Mouse (Mus musculus) embryonic facial prominence, embryonic 11.5 days (tissue): ENCODE results near the gene D6Ertd527e. TPM values are rescaled to one million over a fixed set of nuclear protein-coding genes. Genes with fewer than 3 reads are reported as not detected.

Source experiments
- ATAC-seq: fragments of 200-750 bp; cut with Nextera tagmentation; replicated peaks from 2 replicates; pipeline ENCODE4 v1.8.0; 2017; ENCODE audit warnings: low read depth; ENCODE audit not compliant: insufficient number of reproducible peaks, low FRiP score, low TSS enrichment
- DNase-seq: peaks from one replicate; pipeline ENCODE4 v3.0.0-alpha.2; 2015; ENCODE audit warnings: low spot score
- H3K27ac ChIP-seq: fragments of 300-500 bp; sonication (generic); replicated peaks from 2 replicates; pipeline ENCODE4 v1.5.1; 2014; ENCODE audit warnings: mild to moderate bottlenecking, low read depth, low read length, control low read depth
- H3K27me3 ChIP-seq: fragments of 300-500 bp; sonication (generic); 2 replicates; pipeline ENCODE4 v1.6.1; 2014; ENCODE audit warnings: mild to moderate bottlenecking, low read length, moderate library complexity, mixed read lengths; ENCODE audit not compliant: control insufficient read depth, insufficient read depth
- H3K36me3 ChIP-seq: fragments of 300-500 bp; sonication (generic); replicated peaks from 2 replicates; pipeline ENCODE4 v1.6.1; 2014; ENCODE audit warnings: low read depth, mild to moderate bottlenecking, low read length, moderate library complexity, mixed read lengths; ENCODE audit not compliant: control insufficient read depth, insufficient read depth
- H3K4me1 ChIP-seq: fragments of 300-500 bp; sonication (generic); 2 replicates; pipeline ENCODE4 v1.6.1; 2014; ENCODE audit warnings: low read length, mixed read lengths; ENCODE audit not compliant: control insufficient read depth, insufficient read depth
- H3K4me2 ChIP-seq: fragments of 300-500 bp; sonication (generic); 2 replicates; pipeline ENCODE4 v1.6.1; 2014; ENCODE audit warnings: low read depth, mild to moderate bottlenecking, control low read depth, low read length, moderate library complexity
- H3K4me3 ChIP-seq: fragments of 300-500 bp; sonication (generic); 2 replicates; pipeline ENCODE4 v1.5.1; 2014; ENCODE audit warnings: low read depth, low read length, control low read depth
- H3K9ac ChIP-seq: fragments of 300-500 bp; sonication (generic); replicated peaks from 2 replicates; pipeline ENCODE4 v1.6.1; 2014; ENCODE audit warnings: mild to moderate bottlenecking, control low read depth, low read length
- H3K9me3 ChIP-seq: fragments of 300-500 bp; sonication (generic); replicated peaks from 2 replicates; pipeline ENCODE4 v1.6.1; 2016; ENCODE audit warnings: mild to moderate bottlenecking, low read length, inconsistent platforms, mixed read lengths; ENCODE audit not compliant: control insufficient read depth
- WGBS: fragments of 180-500 bp; shearing (Covaris S2); extraction: QIAGEN DNeasy Blood & Tissue Kit; methylation state at CpG from one replicate; pipeline ENCODE4 v1.1.7; 2014; 5-methylcytosine and 5-hydroxymethylcytosine counted together
- polyA plus RNA-seq: library from polyadenylated mRNA; unstranded; fragments of >200 nt; fragmentation: Nextera tagmentation; extraction: Ambion mirVana; gene quantifications from 2 replicates; pipeline ENCODE4 v1.2.1, GENCODE M21; 2014

The D6Ertd527e gene
- 0.32 and 0.33 TPM in 2 replicates for polyA plus RNA-seq

DNA sequence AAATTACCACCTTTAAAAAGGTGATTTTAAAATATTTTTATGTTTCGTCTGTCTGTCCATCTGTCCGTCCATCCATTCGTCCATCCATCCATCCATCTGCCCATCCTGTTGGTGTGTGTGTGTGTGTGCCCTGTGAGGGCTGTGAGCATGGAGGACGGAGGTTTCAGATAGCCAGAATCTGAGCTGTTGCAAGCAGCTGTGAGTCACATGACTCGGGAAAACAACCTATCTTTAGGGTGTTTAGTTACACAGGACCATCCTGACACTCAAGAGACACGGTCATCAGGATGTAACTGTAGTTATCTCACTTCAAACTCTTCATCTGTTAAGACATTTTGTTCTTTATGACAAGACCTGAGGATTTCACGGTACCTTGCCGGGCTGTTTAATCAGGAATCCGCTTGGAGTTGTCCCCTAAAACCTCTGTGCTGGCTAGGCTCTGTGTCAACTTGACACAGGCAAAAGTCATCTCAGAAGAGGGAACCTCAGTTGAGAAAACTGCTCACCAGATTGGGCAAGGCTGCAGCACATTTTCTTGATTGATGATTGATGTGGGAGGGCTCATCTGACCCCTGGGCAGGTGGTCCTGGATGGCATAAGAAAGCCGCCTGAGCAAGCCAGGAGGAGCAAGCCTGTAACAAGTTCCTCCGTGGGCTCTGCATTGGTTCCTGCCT is at the start of gene D6Ertd527e:
TSS of gene D6Ertd527e (plus strand) at position 624 of the 674 bp plus-strand sequence.
- Histone ChIP-seq H3K9ac (no peak within 1 kb of the TSS), H3K27ac (no peak within 1 kb of the TSS), H3K4me3 (no peak within 1 kb of the TSS), H3K9me3 (no peaks in the 10 kb centered on the region), H3K4me2 (no peak within 1 kb of the TSS), H3K4me1 (no peaks in the 10 kb centered on the region; the same call in 1 of the 2 replicates), H3K36me3 (no peaks in the 10 kb centered on the region), H3K27me3 (no peaks in the 10 kb centered on the region)
- ATAC-seq (no peak), DNase-seq (no peak)
- WGBS, result 75% methylated on average over 11 of the region's 11 CpGs

DNA sequence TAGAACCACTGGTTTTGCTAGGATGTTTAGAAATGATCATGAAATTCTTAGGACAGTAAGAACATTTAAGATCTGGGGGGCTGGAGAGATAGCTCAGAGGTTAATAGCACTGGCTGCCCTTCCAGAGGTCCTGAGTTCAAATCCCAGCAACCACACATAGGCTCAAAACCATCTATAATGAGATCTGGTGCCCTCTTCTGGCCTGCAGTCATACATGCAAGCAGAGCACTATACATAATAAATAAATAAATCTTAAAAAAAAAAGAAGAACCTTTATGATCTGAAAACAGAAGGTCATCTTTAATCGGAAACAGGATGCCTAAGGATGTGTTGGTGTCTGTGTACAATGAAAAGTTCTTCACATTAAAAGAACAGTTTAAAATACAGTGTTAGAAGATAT is 44.8 kb upstream of the D6Ertd527e start:
- H3K36me3 ChIP-seq, result no peaks in the 10 kb centered on the region; the same call in none of the 2 replicates
- H3K4me2 ChIP-seq, result no peak overlapping the region
- H3K27ac ChIP-seq, result no peak overlapping the region
- H3K4me1 ChIP-seq, result no peaks in the 10 kb centered on the region
- DNase-seq (no peak), ATAC-seq (no peak)
- H3K4me3 ChIP-seq, result no peak overlapping the region
- 89% methylated on average over 1 of the region's 1 CpGs for WGBS
- H3K27me3 ChIP-seq, result no peaks in the 10 kb centered on the region
- H3K9ac ChIP-seq, result no peak overlapping the region
- H3K9me3 ChIP-seq, result no peaks in the 10 kb centered on the region

DNA sequence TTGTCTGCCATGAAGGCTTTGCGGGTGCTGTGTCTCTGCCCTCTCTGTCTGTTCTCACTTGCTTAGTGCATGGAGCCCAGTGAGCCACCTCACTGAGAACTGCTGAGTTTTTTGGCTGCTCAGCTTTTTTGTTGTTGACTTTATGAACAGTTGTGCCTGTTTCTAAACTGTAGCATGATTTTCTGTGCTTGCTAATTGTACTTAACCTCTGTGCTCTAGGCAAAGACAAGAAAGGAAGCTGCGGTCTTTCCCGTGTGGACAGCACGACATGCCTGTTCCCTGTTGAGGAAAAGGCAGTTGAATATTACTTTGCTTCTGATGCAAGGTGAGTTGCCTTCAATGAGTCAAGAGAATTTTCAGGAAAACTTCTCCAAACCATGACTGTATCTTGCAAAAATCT is 41.0 kb upstream of the D6Ertd527e start:
- WGBS, result 90% methylated on average over 4 of the region's 4 CpGs
- Histone ChIP-seq H3K9me3 (no peaks in the 10 kb centered on the region), H3K27ac (no peak overlapping the region), H3K4me2 (no peak overlapping the region), H3K4me3 (no peak overlapping the region), H3K36me3 (peaks cover 4% of the 10 kb centered on the region), H3K4me1 (no peaks in the 10 kb centered on the region), H3K9ac (no peak overlapping the region), H3K27me3 (no peaks in the 10 kb centered on the region)
- DNase-seq (no peak), ATAC-seq (no peak)

DNA sequence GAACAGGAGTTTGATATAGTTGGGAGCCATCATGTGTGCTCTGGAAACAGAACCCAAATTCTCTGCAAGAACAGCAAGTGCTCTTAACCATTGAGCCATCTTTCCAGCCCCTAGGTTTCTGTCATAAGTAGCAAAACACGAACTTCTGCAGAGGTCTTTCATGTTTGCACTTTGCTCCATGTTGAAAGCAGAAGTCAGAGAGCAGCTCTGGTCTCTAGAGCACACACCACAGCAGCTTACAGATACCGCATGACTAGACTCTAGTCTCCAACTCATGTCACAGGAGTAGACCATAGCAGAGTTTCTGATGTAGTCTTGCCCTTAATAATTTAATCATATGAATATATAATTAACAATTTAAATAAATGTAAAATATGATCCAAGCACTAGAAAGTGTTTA is 36.3 kb upstream of the D6Ertd527e start:
- Histone ChIP-seq H3K9ac (no peak overlapping the region), H3K27me3 (no peaks in the 10 kb centered on the region), H3K36me3 (peaks cover 4% of the 10 kb centered on the region), H3K4me1 (no peaks in the 10 kb centered on the region), H3K4me3 (no peak overlapping the region), H3K4me2 (no peak overlapping the region), H3K9me3 (no peaks in the 10 kb centered on the region), H3K27ac (no peak overlapping the region)
- WGBS, result 89% methylated on average over 2 of the region's 2 CpGs
- no peak for ATAC-seq
- no peak for DNase-seq

DNA sequence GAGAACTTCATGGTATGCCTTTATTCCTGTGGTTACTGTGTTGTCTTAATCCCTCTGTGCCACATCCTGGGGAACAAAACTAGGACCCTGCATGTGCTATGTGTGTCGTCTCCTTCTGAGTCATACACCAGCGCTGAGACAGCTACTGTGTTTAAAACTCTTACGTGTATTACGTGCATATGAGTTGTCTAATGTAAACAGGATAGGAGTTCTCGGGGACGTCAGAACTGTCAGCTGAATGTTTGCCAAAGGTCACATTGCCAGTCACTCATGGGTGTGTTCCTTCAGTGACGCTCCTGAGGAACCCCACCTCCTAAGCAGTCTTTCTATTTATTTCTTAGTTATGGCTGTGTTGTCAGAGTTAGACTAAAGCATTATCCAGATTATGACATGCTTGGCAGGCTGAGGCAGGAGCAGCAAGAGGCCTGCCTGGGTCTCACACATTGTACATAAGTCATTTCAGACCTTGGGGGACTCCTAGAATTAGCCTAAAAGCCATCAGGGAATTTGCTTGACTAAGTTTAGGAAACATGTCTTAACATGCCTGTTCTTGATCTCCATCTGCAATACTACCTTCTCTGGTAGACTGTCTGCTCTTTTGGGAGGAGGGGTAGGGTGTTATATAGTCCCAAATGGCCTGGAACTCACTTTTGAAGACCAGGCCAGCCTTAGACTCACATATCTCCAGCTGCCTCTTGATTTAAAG is 35.2 kb upstream of the D6Ertd527e start:
- no peak for ATAC-seq
- H3K27ac ChIP-seq, result no peak overlapping the region
- no peaks in the 10 kb centered on the region for H3K4me1 ChIP-seq
- no peak for DNase-seq
- no peak overlapping the region for H3K4me3 ChIP-seq
- no peaks in the 10 kb centered on the region for H3K9me3 ChIP-seq
- 91% methylated on average over 7 of the region's 7 CpGs for WGBS
- H3K36me3 ChIP-seq, result peaks cover 4% of the 10 kb centered on the region
- no peak overlapping the region for H3K9ac ChIP-seq
- H3K27me3 ChIP-seq, result no peaks in the 10 kb centered on the region
- H3K4me2 ChIP-seq, result no peak overlapping the region

DNA sequence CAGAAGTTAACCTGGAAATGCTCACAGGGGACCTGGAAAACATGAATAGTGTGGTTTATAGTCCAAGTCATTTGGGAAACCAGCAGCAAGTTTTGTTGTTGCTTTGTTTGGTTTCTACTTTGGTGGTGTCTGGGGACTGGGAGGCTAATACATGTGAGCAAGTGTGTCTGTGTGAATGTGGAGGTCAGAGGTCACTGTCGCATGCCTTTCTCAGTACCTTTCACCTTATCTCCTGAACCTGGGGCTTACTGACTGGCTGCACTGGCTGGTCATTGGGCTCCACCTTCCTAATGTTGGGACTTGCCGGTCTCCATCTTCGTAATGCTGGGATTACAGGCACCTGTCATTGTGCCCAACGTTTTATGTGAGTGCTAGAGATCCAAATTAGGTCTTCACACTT is 33.9 kb upstream of the D6Ertd527e start:
- ATAC-seq (no peak), DNase-seq (no peak)
- no peaks in the 10 kb centered on the region for H3K9me3 ChIP-seq
- H3K4me1 ChIP-seq, result no peaks in the 10 kb centered on the region
- H3K27ac ChIP-seq, result no peak overlapping the region
- H3K9ac ChIP-seq, result no peak overlapping the region
- H3K36me3 ChIP-seq, result peaks cover 4% of the 10 kb centered on the region
- H3K4me2 ChIP-seq, result no peak overlapping the region
- H3K4me3 ChIP-seq, result no peak overlapping the region
- WGBS, result 88% methylated on average over 4 of the region's 4 CpGs
- no peaks in the 10 kb centered on the region for H3K27me3 ChIP-seq

DNA sequence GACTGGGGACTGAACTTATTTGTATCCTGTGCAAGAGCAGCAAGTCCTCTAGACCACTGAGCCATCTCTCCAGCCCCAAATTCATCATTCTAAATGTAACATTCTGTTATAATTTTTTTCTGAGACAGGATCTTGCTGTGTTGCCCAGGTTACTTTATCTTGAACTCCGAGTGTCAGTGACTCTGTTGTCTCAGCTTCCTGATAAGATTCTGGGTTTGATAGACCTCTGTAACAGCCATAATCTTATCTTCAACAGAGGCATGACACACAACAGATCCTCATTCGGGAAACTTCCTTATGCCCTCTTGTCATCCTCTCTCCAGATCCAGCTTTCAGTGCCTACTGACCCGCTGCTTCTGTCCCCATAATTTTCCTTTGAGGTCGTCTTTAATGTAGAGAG is 31.8 kb upstream of the D6Ertd527e start:
- H3K4me3 ChIP-seq, result no peak overlapping the region
- ATAC-seq (no peak), DNase-seq (no peak)
- H3K4me1 ChIP-seq, result no peaks in the 10 kb centered on the region
- H3K36me3 ChIP-seq, result peaks cover 4% of the 10 kb centered on the region
- no peaks in the 10 kb centered on the region for H3K27me3 ChIP-seq
- H3K4me2 ChIP-seq, result no peak overlapping the region
- H3K9ac ChIP-seq, result no peak overlapping the region
- no peaks in the 10 kb centered on the region for H3K9me3 ChIP-seq
- WGBS, result 88% methylated on average over 4 of the region's 4 CpGs
- H3K27ac ChIP-seq, result no peak overlapping the region

DNA sequence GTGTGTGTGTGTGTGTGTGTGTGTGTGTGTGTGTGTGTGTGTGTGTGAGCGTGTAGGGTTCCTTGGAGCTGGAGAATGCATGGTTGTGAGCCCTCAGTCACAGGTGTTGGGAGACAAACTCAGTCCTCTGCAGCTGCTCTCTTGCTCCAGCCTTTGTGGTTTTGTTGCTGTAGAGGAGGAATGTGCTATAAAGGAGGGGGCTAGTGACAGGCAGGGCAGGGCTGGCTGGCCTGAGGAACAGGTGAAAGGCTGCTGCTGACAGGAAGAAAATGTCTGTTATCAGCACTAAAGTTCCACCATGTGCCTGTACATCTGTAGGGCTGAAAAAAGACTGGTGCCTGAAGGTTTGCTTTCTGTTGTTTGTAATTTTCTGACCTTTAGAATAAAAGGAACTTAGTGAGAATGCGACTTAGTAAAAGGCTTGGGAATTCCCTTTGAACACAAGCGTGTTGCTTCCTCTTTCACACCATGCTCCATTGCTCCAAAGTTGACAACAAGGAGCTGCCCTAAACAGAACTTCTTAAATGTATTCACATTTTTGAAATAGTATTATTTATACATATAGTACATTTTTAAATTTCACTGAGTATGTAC is 29.4 kb upstream of the D6Ertd527e start:
- ATAC-seq, result no peak
- H3K9ac ChIP-seq, result no peak overlapping the region
- no peaks in the 10 kb centered on the region for H3K4me1 ChIP-seq

More for the DNA sequence above, 29.4 kb upstream of the D6Ertd527e start:
- no peaks in the 10 kb centered on the region for H3K27me3 ChIP-seq
- WGBS, result 82% methylated on average over 3 of the region's 3 CpGs
- no peak overlapping the region for H3K4me3 ChIP-seq
- H3K4me2 ChIP-seq, result no peak overlapping the region
- DNase-seq, result no peak
- H3K36me3 ChIP-seq, result no peaks in the 10 kb centered on the region; the same call in 1 of the 2 replicates
- no peak overlapping the region for H3K27ac ChIP-seq
- H3K9me3 ChIP-seq, result no peaks in the 10 kb centered on the region
